Mouse (Mus musculus) MEL (cell line): Measurements from ENCODE around the gene P2ry13.

ENCODE experiments used
- CTCF ChIP-seq, 3 experiments: IDR thresholded peaks in 2 of 3; conservative IDR thresholded peaks in 1 of 3; 2 replicates each; pipeline ENCODE4 v1.5.1; 2011 to 2012; ENCODE audit warnings: low read length in 3 of 3, low read depth in 2 of 3, mild to moderate bottlenecking in 2 of 3, improper control_type of control experiment in 1 of 3, inconsistent platforms in 1 of 3, mixed read lengths in 1 of 3, moderate library complexity in 1 of 3; ENCODE audit not compliant: control insufficient read depth in 1 of 3, insufficient read depth in 1 of 3, poor library complexity in 1 of 3, severe bottlenecking in 1 of 3
- E2F4 ChIP-seq: IDR thresholded peaks from 2 replicates; pipeline ENCODE4 v1.6.1; 2011; ENCODE audit warnings: low read depth, low read length, improper control_type of control experiment, borderline replicate concordance
- EP300 ChIP-seq, 2 experiments: IDR thresholded peaks; 2 replicates each; pipeline ENCODE4 v1.6.1; 2011; ENCODE audit warnings: improper control_type of control experiment in 2 of 2, low read length in 2 of 2, low read depth in 1 of 2, mild to moderate bottlenecking in 1 of 2
- GABPA ChIP-seq: IDR thresholded peaks from 2 replicates; pipeline ENCODE4 v1.6.1; 2012; ENCODE audit warnings: low read depth, mild to moderate bottlenecking, inconsistent platforms, low read length, improper control_type of control experiment, moderate library complexity
- HCFC1 ChIP-seq: IDR thresholded peaks from 2 replicates; pipeline ENCODE4 v1.6.1; 2012; ENCODE audit warnings: low read depth, mild to moderate bottlenecking, inconsistent platforms, low read length, improper control_type of control experiment, moderate library complexity
- NRF1 ChIP-seq: IDR thresholded peaks from 2 replicates; pipeline ENCODE4 v1.6.1; 2014; ENCODE audit warnings: low read depth, mild to moderate bottlenecking, inconsistent platforms, low read length, improper control_type of control experiment, moderate library complexity; ENCODE audit not compliant: poor library complexity, insufficient read depth, severe bottlenecking
- POLR2A ChIP-seq, 2 experiments: IDR thresholded peaks; 2 replicates each; pipeline ENCODE4 v1.6.1; 2011 to 2012; ENCODE audit warnings: low read length in 2 of 2, mild to moderate bottlenecking in 2 of 2, control low read depth in 1 of 2, improper control_type of control experiment in 1 of 2, low read depth in 1 of 2, moderate library complexity in 1 of 2; ENCODE audit not compliant: control insufficient read depth in 1 of 2, insufficient read depth in 1 of 2, poor library complexity in 1 of 2
- ZNF384 ChIP-seq: IDR thresholded peaks from 2 replicates; pipeline ENCODE4 v1.6.1; 2012; ENCODE audit warnings: low read depth, mild to moderate bottlenecking, inconsistent platforms, low read length, improper control_type of control experiment

DNA sequence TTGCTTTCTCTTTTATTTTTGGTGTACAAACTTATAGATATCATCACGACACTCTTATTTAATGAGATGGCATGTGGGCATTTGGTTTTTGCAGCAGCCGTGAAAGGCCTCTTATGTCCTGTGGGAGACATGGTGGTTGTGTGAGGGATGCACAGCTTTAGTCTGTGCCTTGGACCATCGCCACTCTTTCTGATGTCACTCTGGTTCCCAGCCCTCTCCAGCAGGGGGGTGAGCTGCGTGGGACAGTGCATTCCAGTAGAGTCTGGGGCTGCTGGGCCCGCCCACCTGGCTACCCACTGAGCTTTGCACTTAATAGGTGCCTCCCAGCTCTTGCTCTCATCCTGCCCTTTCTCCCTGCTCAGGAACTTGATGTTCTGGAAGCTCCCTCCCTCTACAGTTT lies 29.5 kb downstream of the P2ry13 start:
- TF ChIP-seq CTCF (IDR thresholded peaks at IDR 0.05 in 2 of 3, conservative IDR thresholded peaks at IDR 0.05 in 1 of 3; ENCODE audit: control insufficient read depth in 1 of 3, insufficient read depth in 1 of 3, low read depth in 2 of 3, low read length in 3 of 3, poor library complexity in 1 of 3, severe bottlenecking in 1 of 3) (no peak), GABPA (no peak), E2F4 (no peak), ZNF384 (no peak), EP300 (IDR thresholded peaks at IDR 0.05; ENCODE audit: low read depth in 1 of 2, low read length in 2 of 2) (no peak), POLR2A (IDR thresholded peaks at IDR 0.05; ENCODE audit: control insufficient read depth in 1 of 2, insufficient read depth in 1 of 2, low read depth in 1 of 2, low read length in 2 of 2, poor library complexity in 1 of 2) (no peak), NRF1 (no peak), HCFC1 (no peak)
